ENCODE assay signal across 12 mouse cellular contexts in the genomic region with DNA sequence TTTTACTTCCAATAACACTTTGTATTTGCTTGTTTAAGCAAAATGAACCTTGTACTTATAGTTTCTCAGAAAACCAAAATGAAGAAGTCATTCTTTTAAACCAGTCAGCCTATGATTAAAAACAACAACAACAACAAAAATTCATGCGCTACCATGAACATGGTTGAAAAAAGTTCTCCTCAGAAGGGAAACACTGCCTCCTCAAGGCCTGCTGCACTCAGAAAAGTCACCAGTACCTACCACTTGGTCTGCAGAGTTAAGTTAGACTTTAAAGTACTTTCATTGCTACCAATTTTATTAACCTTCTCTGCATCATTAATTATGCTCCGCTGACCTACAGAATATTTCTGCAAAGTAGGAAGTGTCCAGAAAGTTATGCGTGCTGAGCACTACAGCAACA. TPM values are rescaled to one million over a fixed set of nuclear protein-coding genes. Genes with fewer than 3 reads are reported as not detected.
DNase-seq lines count a peak whose midpoint lies in the region; ATAC-seq lines count a peak whose summit lies in the region.
"Had no signal": no experiment of that assay in that cellular context is flagged by ENCODE, and none has a peak within 500 bp of the region (broad histone marks: within the 10 kb centered on the region; RNA-seq: fewer than 3 reads in every experiment).

No protein-coding gene starts in this region.

- H3K4me3 ChIP-seq in hindbrain, embryonic 10.5 days = 0 out of 2 replicates have a peak overlapping the region, but pooled peaks have one; percentile 68
- no peak overlapping the region for H3K4me3 ChIP-seq in hindbrain, embryonic 14.5 days (replicated peaks; ENCODE audit: low read length)
- peak overlapping the region; percentile 92 for H3K4me3 ChIP-seq in megakaryocyte, embryonic 14.5 days (replicated peaks)
- H3K4me3 ChIP-seq in intestine, embryonic 16.5 days (ENCODE audit: low read length) = no peak overlapping the region
- H3K4me3 ChIP-seq: embryonic facial prominence, embryonic 12.5 days; neural tube, embryonic 12.5 days had no signal

- DNase-seq in hindbrain, embryonic 10.5 days (ENCODE audit: low spot score) = no peak
- DNase-seq in hindbrain, embryonic 14.5 days (ENCODE audit: low spot score) = no peak
- peak; percentile 20 for DNase-seq in splenic B cell, adult 2 months (ENCODE audit: low read depth, low spot score)
- DNase-seq in adrenal gland, postnatal 14 days = no peak
- DNase-seq in retina, embryonic 14.5 days (ENCODE audit: low spot score) = no peak
- DNase-seq: gastrocnemius, postnatal 25 days had no signal

- ATAC-seq in hindbrain, embryonic 14.5 days (ENCODE audit: low FRiP score) = no peak
- no peak for ATAC-seq in megakaryocyte, adult 5-6 weeks (ENCODE audit: poor library complexity, severe bottlenecking)
- no peak for ATAC-seq in intestine, embryonic 16.5 days
- ATAC-seq: Patski had no signal

- no peaks in the 10 kb centered on the region for H3K9me3 ChIP-seq in hindbrain, embryonic 10.5 days
- no peaks in the 10 kb centered on the region for H3K9me3 ChIP-seq in hindbrain, embryonic 14.5 days (ENCODE audit: control insufficient read depth, low read length)
- no peaks in the 10 kb centered on the region for H3K9me3 ChIP-seq in megakaryocyte, embryonic 14.5 days
- H3K9me3 ChIP-seq in intestine, embryonic 16.5 days (ENCODE audit: control insufficient read depth, low read length) = no peaks in the 10 kb centered on the region
- H3K9me3 ChIP-seq: embryonic facial prominence, embryonic 12.5 days; neural tube, embryonic 12.5 days had no signal

- no peak overlapping the region for H3K9ac ChIP-seq in hindbrain, embryonic 14.5 days
- H3K9ac ChIP-seq in intestine, embryonic 16.5 days (ENCODE audit: low read depth, low read length) = peak overlapping the region; percentile 25; the same call in 1 of the 2 replicates
- H3K9ac ChIP-seq: embryonic facial prominence, embryonic 12.5 days; neural tube, embryonic 12.5 days had no signal

- H3K4me2 ChIP-seq in hindbrain, embryonic 14.5 days (replicated peaks) = no peak overlapping the region
- 0 out of 2 replicates have a peak overlapping the region, but pooled peaks have one; percentile 7 for H3K4me2 ChIP-seq in intestine, embryonic 16.5 days (ENCODE audit: low read depth, low read length)

- H3K36me3 ChIP-seq in hindbrain, embryonic 10.5 days = 0 out of 2 replicates have a peak, but pooled peaks cover 4% of the 10 kb centered on the region
- H3K36me3 ChIP-seq in hindbrain, embryonic 14.5 days (replicated peaks; ENCODE audit: control insufficient read depth, insufficient read depth) = no peaks in the 10 kb centered on the region
- H3K36me3 ChIP-seq in megakaryocyte, embryonic 14.5 days (replicated peaks; ENCODE audit: low read length) = peaks cover 47% of the 10 kb centered on the region
- H3K36me3 ChIP-seq in intestine, embryonic 16.5 days (ENCODE audit: control insufficient read depth, insufficient read depth, low read length) = no peaks in the 10 kb centered on the region
- no peaks in the 10 kb centered on the region for H3K36me3 ChIP-seq in splenic B cell, adult 2 months (ENCODE audit: control insufficient read depth, insufficient read depth, low read length, poor library complexity, severe bottlenecking)
- H3K36me3 ChIP-seq: embryonic facial prominence, embryonic 12.5 days; neural tube, embryonic 12.5 days had no signal

- 93% methylated on average over 3 of the region's 3 CpGs for WGBS in hindbrain, embryonic 10.5 days
- WGBS in hindbrain, embryonic 14.5 days = 96% methylated on average over 3 of the region's 3 CpGs
- WGBS in intestine, embryonic 16.5 days = 91% methylated on average over 3 of the region's 3 CpGs

- no peaks in the 10 kb centered on the region for H3K27me3 ChIP-seq in hindbrain, embryonic 10.5 days (ENCODE audit: insufficient read depth, poor library complexity, severe bottlenecking)
- no peaks in the 10 kb centered on the region for H3K27me3 ChIP-seq in hindbrain, embryonic 14.5 days (ENCODE audit: control insufficient read depth, insufficient read depth, low read length)
- H3K27me3 ChIP-seq in megakaryocyte, embryonic 14.5 days (replicated peaks) = no peaks in the 10 kb centered on the region
- H3K27me3 ChIP-seq in intestine, embryonic 16.5 days (replicated peaks; ENCODE audit: control insufficient read depth, insufficient read depth, low read length) = no peaks in the 10 kb centered on the region
- H3K27me3 ChIP-seq in splenic B cell, adult 2 months (ENCODE audit: control insufficient read depth, insufficient read depth, low read length, poor library complexity, severe bottlenecking) = no peaks in the 10 kb centered on the region
- H3K27me3 ChIP-seq: embryonic facial prominence, embryonic 12.5 days; neural tube, embryonic 12.5 days; Patski had no signal

- no peak overlapping the region for H3K27ac ChIP-seq in hindbrain, embryonic 10.5 days
- H3K27ac ChIP-seq in hindbrain, embryonic 14.5 days = no peak overlapping the region
- no peak overlapping the region for H3K27ac ChIP-seq in intestine, embryonic 16.5 days (ENCODE audit: low read length)
- H3K27ac ChIP-seq: embryonic facial prominence, embryonic 12.5 days; neural tube, embryonic 12.5 days had no signal

- peaks cover 36% of the 10 kb centered on the region for H3K4me1 ChIP-seq in hindbrain, embryonic 10.5 days (replicated peaks)
- peaks cover 20% of the 10 kb centered on the region for H3K4me1 ChIP-seq in hindbrain, embryonic 14.5 days (replicated peaks; ENCODE audit: control insufficient read depth, insufficient read depth, low read length)
- H3K4me1 ChIP-seq in megakaryocyte, embryonic 14.5 days = peaks cover 63% of the 10 kb centered on the region
- peaks cover 20% of the 10 kb centered on the region for H3K4me1 ChIP-seq in intestine, embryonic 16.5 days (ENCODE audit: control insufficient read depth, insufficient read depth, low read length)

RNA-seq across cellular contexts. Expression of a gene that starts 2.6 kb away (rescaled TPM):
- polyA plus RNA-seq in hindbrain, embryonic 10.5 days (2016; fragmentation: Nextera tagmentation; extraction: Ambion mirVana) = 66.8 and 79.3 TPM in 2 replicates
- 71.9 and 76.7 TPM in 2 replicates for polyA plus RNA-seq in hindbrain, embryonic 14.5 days (2014; fragmentation: Nextera tagmentation; extraction: Ambion mirVana)
- 88.2 and 145 TPM in 2 replicates for polyA plus RNA-seq in megakaryocyte, embryonic 14.5 days (2012; ENCODE audit: insufficient read depth, low replicate concordance)
- 417 and 420 TPM in 2 replicates for total RNA-seq in megakaryocyte, adult 5-6 weeks (2015)
- 551 and 589 TPM in 2 replicates for total RNA-seq in megakaryocyte, adult 5-6 weeks (2017)
- polyA plus RNA-seq in intestine, embryonic 16.5 days (2015; fragmentation: Nextera tagmentation; extraction: Ambion mirVana) = 86.4 and 91.1 TPM in 2 replicates
- 125 and 139 TPM in 2 replicates for total RNA-seq in adrenal gland, postnatal 14 days (2021)

RNA-seq across cellular contexts. Expression of a gene that starts 47.3 kb away (rescaled TPM):
- 62.4 and 63.4 TPM in 2 replicates for polyA plus RNA-seq in hindbrain, embryonic 10.5 days (2016; fragmentation: Nextera tagmentation; extraction: Ambion mirVana)
- polyA plus RNA-seq in hindbrain, embryonic 14.5 days (2014; fragmentation: Nextera tagmentation; extraction: Ambion mirVana) = 83.7 and 84.4 TPM in 2 replicates
- polyA plus RNA-seq in megakaryocyte, embryonic 14.5 days (2012; ENCODE audit: insufficient read depth, low replicate concordance) = 4.9 TPM in 1 of 2 replicates, not detected in the other
- 125 and 133 TPM in 2 replicates for total RNA-seq in megakaryocyte, adult 5-6 weeks (2015)
- 95.0 and 101 TPM in 2 replicates for total RNA-seq in megakaryocyte, adult 5-6 weeks (2017)
- polyA plus RNA-seq in intestine, embryonic 16.5 days (2015; fragmentation: Nextera tagmentation; extraction: Ambion mirVana) = 79.3 and 81.0 TPM in 2 replicates
- total RNA-seq in adrenal gland, postnatal 14 days (2021) = 48.6 and 55.9 TPM in 2 replicates

Comparison
In these comparisons a context has a peak if more than half of its experiments do, and no peak if none do; other contexts are left out.
1. H3K4me3 ChIP-seq: peak in hindbrain, embryonic 10.5 days (single experiment) and megakaryocyte, embryonic 14.5 days (single experiment); none in hindbrain, embryonic 14.5 days (single experiment) and intestine, embryonic 16.5 days (single experiment).
2. RNA of a gene that starts 47.3 kb away (polyA plus RNA-seq): 83.7 to 84.4 TPM in hindbrain, embryonic 14.5 days, 79.3 to 81.0 TPM in intestine, embryonic 16.5 days and 62.4 to 63.4 TPM in hindbrain, embryonic 10.5 days; 4.9 TPM in megakaryocyte, embryonic 14.5 days; every median in the first group is over 10 times any median in the second.